Mouse (Mus musculus) embryonic facial prominence, embryonic 11.5 days (tissue): ENCODE data around the gene Mtmr11. TPM values are rescaled to one million over a fixed set of nuclear protein-coding genes. Genes with fewer than 3 reads are reported as not detected.
A peak's percentile ranks its signal among the peaks of the same experiment; 100 is the strongest.
"Not testable (repeated sequence)": the region's sequence is repeated elsewhere in the genome, so short reads cannot be mapped to it uniquely, and the experiment has no call there.

ENCODE experiments used
- ATAC-seq: fragments of 200-750 bp; cut with Nextera tagmentation; replicated peaks from 2 replicates; pipeline ENCODE4 v1.8.0; 2017; ENCODE audit warnings: low read depth; ENCODE audit not compliant: insufficient number of reproducible peaks, low FRiP score, low TSS enrichment
- DNase-seq: peaks from one replicate; pipeline ENCODE4 v3.0.0-alpha.2; 2015; ENCODE audit warnings: low spot score
- H3K27ac ChIP-seq: fragments of 300-500 bp; sonication (generic); replicated peaks from 2 replicates; pipeline ENCODE4 v1.5.1; 2014; ENCODE audit warnings: mild to moderate bottlenecking, low read depth, low read length, control low read depth
- H3K27me3 ChIP-seq: fragments of 300-500 bp; sonication (generic); 2 replicates; pipeline ENCODE4 v1.6.1; 2014; ENCODE audit warnings: mild to moderate bottlenecking, low read length, moderate library complexity, mixed read lengths; ENCODE audit not compliant: control insufficient read depth, insufficient read depth
- H3K36me3 ChIP-seq: fragments of 300-500 bp; sonication (generic); replicated peaks from 2 replicates; pipeline ENCODE4 v1.6.1; 2014; ENCODE audit warnings: low read depth, mild to moderate bottlenecking, low read length, moderate library complexity, mixed read lengths; ENCODE audit not compliant: control insufficient read depth, insufficient read depth
- H3K4me1 ChIP-seq: fragments of 300-500 bp; sonication (generic); 2 replicates; pipeline ENCODE4 v1.6.1; 2014; ENCODE audit warnings: low read length, mixed read lengths; ENCODE audit not compliant: control insufficient read depth, insufficient read depth
- H3K4me2 ChIP-seq: fragments of 300-500 bp; sonication (generic); 2 replicates; pipeline ENCODE4 v1.6.1; 2014; ENCODE audit warnings: low read depth, mild to moderate bottlenecking, control low read depth, low read length, moderate library complexity
- H3K4me3 ChIP-seq: fragments of 300-500 bp; sonication (generic); 2 replicates; pipeline ENCODE4 v1.5.1; 2014; ENCODE audit warnings: low read depth, low read length, control low read depth
- H3K9ac ChIP-seq: fragments of 300-500 bp; sonication (generic); replicated peaks from 2 replicates; pipeline ENCODE4 v1.6.1; 2014; ENCODE audit warnings: mild to moderate bottlenecking, control low read depth, low read length
- H3K9me3 ChIP-seq: fragments of 300-500 bp; sonication (generic); replicated peaks from 2 replicates; pipeline ENCODE4 v1.6.1; 2016; ENCODE audit warnings: mild to moderate bottlenecking, low read length, inconsistent platforms, mixed read lengths; ENCODE audit not compliant: control insufficient read depth
- WGBS: fragments of 180-500 bp; shearing (Covaris S2); extraction: QIAGEN DNeasy Blood & Tissue Kit; methylation state at CpG from one replicate; pipeline ENCODE4 v1.1.7; 2014; 5-methylcytosine and 5-hydroxymethylcytosine counted together
- polyA plus RNA-seq: library from polyadenylated mRNA; unstranded; fragments of >200 nt; fragmentation: Nextera tagmentation; extraction: Ambion mirVana; gene quantifications from 2 replicates; pipeline ENCODE4 v1.2.1, GENCODE M21; 2014

Mtmr11 gene
- polyA plus RNA-seq, 1 experiment from 2014 or later: 28.4 TPM

- not testable (repeated sequence) for H3K36me3 ChIP-seq
Measured at GRCm38 (mm10) chr3:96174042-96174441, 12.2 kb downstream of the Mtmr11 start.

GRCm38 (mm10) chr3:96175251-96175650, 13.4 kb downstream of the Mtmr11 start:
- whole genome bisulfite sequencing: 93% methylated on average over 6 of the region's 6 CpGs
- no peak overlapping the region for H3K27ac ChIP-seq
- no peak overlapping the region for H3K4me2 ChIP-seq
- H3K4me1 ChIP-seq: no peaks in the 10 kb centered on the region
- H3K9me3 ChIP-seq: no peaks in the 10 kb centered on the region
- DNase-seq (no peak), ATAC-seq (no peak)
- H3K27me3 ChIP-seq: no peaks in the 10 kb centered on the region
- no peak overlapping the region for H3K9ac ChIP-seq
- peaks cover 2% of the 10 kb centered on the region; the same call in 1 of the 2 replicates for H3K36me3 ChIP-seq
- no peak overlapping the region for H3K4me3 ChIP-seq

More at GRCm38 (mm10) chr3:96174042-96174441, 12.2 kb downstream of the Mtmr11 start:
- not testable (repeated sequence) for H3K9me3 ChIP-seq, DNase-seq, H3K4me1 ChIP-seq, H3K27ac ChIP-seq, H3K9ac ChIP-seq, ATAC-seq, H3K27me3 ChIP-seq, H3K4me2 ChIP-seq, H3K4me3 ChIP-seq
- WGBS: 82% methylated on average over 4 of the region's 4 CpGs

GRCm38 (mm10) chr3:96178427-96178826, 16.6 kb downstream of the Mtmr11 start:
- WGBS: 92% methylated on average over 4 of the region's 4 CpGs
- Histone ChIP-seq H3K36me3 (peaks cover 2% of the 10 kb centered on the region; the same call in 1 of the 2 replicates), H3K4me1 (no peaks in the 10 kb centered on the region), H3K9me3 (no peaks in the 10 kb centered on the region), H3K27ac (no peak overlapping the region), H3K9ac (no peak overlapping the region), H3K27me3 (no peaks in the 10 kb centered on the region; the same call in 1 of the 2 replicates), H3K4me2 (no peak overlapping the region), H3K4me3 (no peak overlapping the region)
- ATAC-seq (no peak), DNase-seq (no peak)

- ATAC-seq (no peak), DNase-seq (no peak)
- H3K4me3 ChIP-seq: no peak overlapping the region
- H3K27me3 ChIP-seq: no peaks in the 10 kb centered on the region; the same call in 1 of the 2 replicates
- H3K9me3 ChIP-seq: no peaks in the 10 kb centered on the region
- WGBS: 91% methylated on average over 2 of the region's 2 CpGs
- H3K36me3 ChIP-seq: peaks cover 2% of the 10 kb centered on the region; the same call in 1 of the 2 replicates
- no peaks in the 10 kb centered on the region for H3K4me1 ChIP-seq
- no peak overlapping the region for H3K4me2 ChIP-seq
- H3K27ac ChIP-seq: no peak overlapping the region
- H3K9ac ChIP-seq: no peak overlapping the region
Measured at GRCm38 (mm10) chr3:96178902-96179301, 17.1 kb downstream of the Mtmr11 start.

GRCm38 (mm10) chr3:96179531-96179930, 17.7 kb downstream of the Mtmr11 start:
- no peak overlapping the region for H3K9ac ChIP-seq
- no peaks in the 10 kb centered on the region for H3K9me3 ChIP-seq
- DNase-seq (no peak), ATAC-seq (no peak)
- 80% methylated on average over 4 of the region's 4 CpGs for WGBS
- H3K27ac ChIP-seq: no peak overlapping the region
- no peak overlapping the region for H3K4me2 ChIP-seq
- H3K4me3 ChIP-seq: no peak overlapping the region
- no peaks in the 10 kb centered on the region for H3K4me1 ChIP-seq
- peaks cover 2% of the 10 kb centered on the region; the same call in 1 of the 2 replicates for H3K36me3 ChIP-seq
- no peaks in the 10 kb centered on the region; the same call in 1 of the 2 replicates for H3K27me3 ChIP-seq

GRCm38 (mm10) chr3:96180727-96181477, 19.1 kb downstream of the Mtmr11 start, which contains the start of gene Sv2a:
Gene Sv2a, plus strand, starts transcription at chr3:96181151.
- ATAC-seq (peak; percentile 44; the same call in 1 of the 2 replicates), DNase-seq (peak; percentile 41)
- no peaks in the 10 kb centered on the region; the same call in 1 of the 2 replicates for H3K27me3 ChIP-seq
- H3K4me3 ChIP-seq: peak within 1 kb of the TSS; percentile 51
- no peaks in the 10 kb centered on the region for H3K4me1 ChIP-seq
- H3K36me3 ChIP-seq: peaks cover 2% of the 10 kb centered on the region; the same call in 1 of the 2 replicates
- WGBS: 1% methylated on average over 11 of the region's 23 CpGs
- no peaks in the 10 kb centered on the region for H3K9me3 ChIP-seq
- H3K9ac ChIP-seq: peak within 1 kb of the TSS; percentile 71
- H3K27ac ChIP-seq: no peak within 1 kb of the TSS
- H3K4me2 ChIP-seq: peak within 1 kb of the TSS; percentile 90

- H3K27me3 ChIP-seq: no peaks in the 10 kb centered on the region; the same call in 1 of the 2 replicates
- no peaks in the 10 kb centered on the region for H3K9me3 ChIP-seq
- no peak overlapping the region for H3K27ac ChIP-seq
- peak overlapping the region; percentile 90 for H3K4me2 ChIP-seq
- peak overlapping the region; percentile 11; the same call in 1 of the 2 replicates for H3K9ac ChIP-seq
- H3K4me3 ChIP-seq: peak overlapping the region; percentile 51
- no peaks in the 10 kb centered on the region for H3K4me1 ChIP-seq
- H3K36me3 ChIP-seq: no peaks in the 10 kb centered on the region; the same call in 1 of the 2 replicates
- 37% methylated on average over 12 of the region's 12 CpGs for WGBS
- no peak for DNase-seq
- ATAC-seq: peak; percentile 72; the same call in 1 of the 2 replicates
Measured at GRCm38 (mm10) chr3:96181510-96182381, 19.9 kb downstream of the Mtmr11 start.
